Mouse (Mus musculus) bone marrow, adult 2 months (tissue): ENCODE measurements around the gene Gm20403. TPM values are rescaled to one million over a fixed set of nuclear protein-coding genes. Genes with fewer than 3 reads are reported as not detected.

Experiments
- H3K27ac ChIP-seq: fragments of 200-500 bp; 2 replicates; pipeline ENCODE4 v1.5.1; 2012; ENCODE audit warnings: low read depth, mild to moderate bottlenecking, control low read depth, inconsistent platforms, low read length; ENCODE audit not compliant: control insufficient read depth, poor library complexity, insufficient read depth
- H3K4me1 ChIP-seq: fragments of 200-500 bp; 2 replicates; pipeline ENCODE4 v1.6.1; 2011; ENCODE audit warnings: low read length; ENCODE audit not compliant: control insufficient read depth, insufficient read depth
- H3K4me3 ChIP-seq: fragments of 200-500 bp; replicated peaks from 2 replicates; pipeline ENCODE3; 2011; ENCODE audit warnings: mild to moderate bottlenecking, low read depth, low read length, control low read depth; ENCODE audit not compliant: control insufficient read depth
- CTCF ChIP-seq: fragments of 200-500 bp; IDR thresholded peaks from 2 replicates; pipeline ENCODE4 v1.5.1; 2011; ENCODE audit warnings: low read length, control low read depth; ENCODE audit not compliant: control insufficient read depth, insufficient read depth
- POLR2A ChIP-seq: fragments of 200-500 bp; IDR thresholded peaks from 2 replicates; pipeline ENCODE4 v1.6.1; 2011; ENCODE audit warnings: low read depth, mild to moderate bottlenecking, control low read depth, low read length, borderline replicate concordance; ENCODE audit not compliant: control insufficient read depth
- WGBS: fragments of 180-500 bp; shearing (Covaris S2); methylation state at CpG from one replicate; pipeline ENCODE4 v1.1.7; 2018; 5-methylcytosine and 5-hydroxymethylcytosine counted together
- polyA plus RNA-seq: library from polyadenylated mRNA; stranded (reverse); fragments of >200 nt; gene quantifications from 2 replicates; pipeline ENCODE4 v1.2.4, GENCODE M21; 2011; ENCODE audit warnings: low replicate concordance; ENCODE audit not compliant: missing spikeins, insufficient read depth, insufficient read length

Gm20403 gene
- polyA plus RNA-seq, 1 experiment: not detected

GRCm38 (mm10) chr12:54987156-54987555 lies 827 bp upstream of the Gm20403 start:
- Histone ChIP-seq H3K27ac (no peak overlapping the region), H3K4me3 (no peak overlapping the region), H3K4me1 (no peaks in the 10 kb centered on the region)
- TF ChIP-seq POLR2A (no peak), CTCF (no peak)
- 72% methylated on average over 2 of the region's 2 CpGs for WGBS

- H3K27ac ChIP-seq: peak overlapping the region; percentile 99
- peaks cover 1% of the 10 kb centered on the region; the same call in 1 of the 2 replicates for H3K4me1 ChIP-seq
- WGBS: under 1% methylated on average over 114 of the region's 117 CpGs
- H3K4me3 ChIP-seq: peak overlapping the region; percentile 80
- TF ChIP-seq POLR2A (peak; percentile 34; the same call in 1 of the 2 replicates), CTCF (no peak)
Observed at GRCm38 (mm10) chr12:54985257-54986051, 875 bp downstream of the Gm20403 start.

GRCm38 (mm10) chr12:54984701-54985256 lies 1.6 kb downstream of the Gm20403 start:
- under 1% methylated on average over 42 of the region's 42 CpGs for WGBS
- Histone ChIP-seq H3K4me3 (peak overlapping the region; percentile 80), H3K27ac (peak overlapping the region; percentile 99), H3K4me1 (peaks cover 3% of the 10 kb centered on the region; the same call in 1 of the 2 replicates)
- TF ChIP-seq POLR2A (peak; percentile 67; the same call in 1 of the 2 replicates), CTCF (no peak)

GRCm38 (mm10) chr12:54982935-54983715 lies 3.2 kb downstream of the Gm20403 start:
- H3K27ac ChIP-seq: no peak overlapping the region
- TF ChIP-seq POLR2A: no peak
- no peak for TF ChIP-seq CTCF

GRCm38 (mm10) chr12:54981962-54982361 lies 4.4 kb downstream of the Gm20403 start:
- TF ChIP-seq POLR2A (no peak), CTCF (peak; percentile 34; the same call in 1 of the 2 replicates)
- Histone ChIP-seq H3K27ac (no peak overlapping the region), H3K4me3 (no peak overlapping the region), H3K4me1 (peaks cover 4% of the 10 kb centered on the region)
- WGBS: 81% methylated on average over 6 of the region's 6 CpGs

More at GRCm38 (mm10) chr12:54982935-54983715, 3.2 kb downstream of the Gm20403 start:
- H3K4me1 ChIP-seq: peaks cover 4% of the 10 kb centered on the region
- H3K4me3 ChIP-seq: no peak overlapping the region
- 63% methylated on average over 7 of the region's 7 CpGs for WGBS

GRCm38 (mm10) chr12:54980939-54981338 lies 5.4 kb downstream of the Gm20403 start:
- 66% methylated on average over 5 of the region's 5 CpGs for WGBS
- no peak for TF ChIP-seq POLR2A
- TF ChIP-seq CTCF: no peak
- H3K27ac ChIP-seq: no peak overlapping the region
- peaks cover 4% of the 10 kb centered on the region for H3K4me1 ChIP-seq
- no peak overlapping the region for H3K4me3 ChIP-seq

GRCm38 (mm10) chr12:54980532-54980931 lies 5.8 kb downstream of the Gm20403 start:
- TF ChIP-seq POLR2A (no peak), CTCF (no peak)
- whole genome bisulfite sequencing: 48% methylated on average over 6 of the region's 6 CpGs
- Histone ChIP-seq H3K4me1 (peaks cover 4% of the 10 kb centered on the region), H3K4me3 (no peak overlapping the region), H3K27ac (no peak overlapping the region)

- H3K27ac ChIP-seq: no peak overlapping the region
- WGBS: 37% methylated on average over 3 of the region's 3 CpGs
- H3K4me3 ChIP-seq: no peak overlapping the region
- H3K4me1 ChIP-seq: no peaks in the 10 kb centered on the region; the same call in 1 of the 2 replicates
- no peak for TF ChIP-seq POLR2A
- no peak for TF ChIP-seq CTCF
Observed at GRCm38 (mm10) chr12:54969033-54969432, 17.3 kb downstream of the Gm20403 start.

GRCm38 (mm10) chr12:54965532-54966160 lies 20.7 kb downstream of the Gm20403 start:
- Histone ChIP-seq H3K4me1 (no peaks in the 10 kb centered on the region; the same call in 1 of the 2 replicates), H3K27ac (no peak overlapping the region), H3K4me3 (no peak overlapping the region)
- 88% methylated on average over 4 of the region's 4 CpGs for WGBS
- TF ChIP-seq POLR2A (no peak), CTCF (no peak)
